Comparison of ENCODE assay signal across 9 mouse cellular contexts in the genomic region with DNA sequence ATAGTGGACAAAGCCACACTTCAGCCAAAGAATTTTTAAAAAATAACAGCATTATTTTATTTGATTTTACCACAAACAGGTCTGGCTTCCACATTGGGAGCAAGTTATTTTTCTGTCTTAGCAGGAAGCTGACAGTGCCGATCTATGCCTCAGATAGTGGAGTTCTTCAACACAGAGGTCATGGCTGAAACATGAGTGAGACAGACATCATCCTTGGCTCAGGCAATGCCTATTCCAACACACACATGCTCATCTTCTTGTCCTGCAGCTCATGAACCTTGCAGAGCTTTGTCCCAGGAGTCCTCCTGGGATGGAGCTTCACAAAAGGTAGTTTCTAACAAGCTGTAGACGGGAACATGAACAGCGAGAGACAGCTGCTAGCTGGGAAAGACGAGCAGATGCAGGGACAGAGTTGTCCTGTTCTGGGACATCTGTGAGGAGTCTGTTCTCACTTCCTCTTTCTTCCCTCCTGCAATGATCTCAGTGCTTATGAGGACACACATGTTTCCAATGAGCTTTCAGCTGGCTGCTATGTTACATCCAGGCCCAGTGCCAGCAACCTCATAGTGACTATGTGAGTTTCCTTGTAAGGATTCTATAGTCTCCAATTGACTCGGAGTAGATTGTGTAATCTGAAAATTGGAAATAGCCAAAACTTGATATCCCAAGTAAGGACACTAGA.
DNase-seq lines count a peak whose midpoint lies in the region; ATAC-seq and TF ChIP-seq lines count a peak whose summit lies in the region.
"Had no signal": no experiment of that assay in that cellular context is flagged by ENCODE, and none has a peak within 500 bp of the region (broad histone marks: within the 10 kb centered on the region; RNA-seq: fewer than 3 reads in every experiment).

No protein-coding gene starts in this region.

- no peaks in the 10 kb centered on the region for H3K9me3 ChIP-seq in kidney, embryonic 16.5 days (ENCODE audit: low read length)
- no peaks in the 10 kb centered on the region for H3K9me3 ChIP-seq in embryonic facial prominence, embryonic 13.5 days
- no peaks in the 10 kb centered on the region for H3K9me3 ChIP-seq in lung, embryonic 14.5 days (ENCODE audit: low read depth, low read length)
- H3K9me3 ChIP-seq: midbrain, embryonic 13.5 days had no signal

- no peak overlapping the region for H3K27ac ChIP-seq in kidney, adult 2 months (ENCODE audit: insufficient read depth, low read depth, low read length)
- no peak overlapping the region for H3K27ac ChIP-seq in kidney, embryonic 16.5 days (ENCODE audit: low read length)
- no peak overlapping the region for H3K27ac ChIP-seq in embryonic facial prominence, embryonic 13.5 days
- no peak overlapping the region for H3K27ac ChIP-seq in lung, embryonic 14.5 days (ENCODE audit: low read depth)
- H3K27ac ChIP-seq: midbrain, embryonic 13.5 days had no signal

- no peak for TF ChIP-seq CTCF in kidney, adult 2 months (conservative IDR thresholded peaks at IDR 0.05; ENCODE audit: insufficient read depth, insufficient read length, low read depth, low read length)
- TF ChIP-seq CTCF in lung, embryonic 14.5 days (IDR thresholded peaks at IDR 0.05; ENCODE audit: low read depth), result no peak

- TF ChIP-seq POLR2A in kidney, adult 2 months (IDR thresholded peaks at IDR 0.05; ENCODE audit: low read depth, low read length), result no peak

- no peak for ATAC-seq in kidney, embryonic 16.5 days (ENCODE audit: low FRiP score, low TSS enrichment)
- peak; percentile 33 for ATAC-seq in CD4-positive, CD25-positive, alpha-beta regulatory T cell, adult 4 months
- ATAC-seq in embryonic facial prominence, embryonic 13.5 days (ENCODE audit: insufficient number of reproducible peaks, insufficient read depth, low FRiP score, low TSS enrichment, low read depth), result peak; percentile 76
- ATAC-seq in lung, embryonic 14.5 days (ENCODE audit: insufficient read depth), result peak; percentile 96
- no peak for ATAC-seq in erythroblast, adult 5-6 weeks (replicated peaks; ENCODE audit: low FRiP score, poor library complexity, severe bottlenecking)
- ATAC-seq: midbrain, embryonic 13.5 days had no signal

- H3K9ac ChIP-seq in kidney, embryonic 16.5 days (replicated peaks; ENCODE audit: low read length), result no peak overlapping the region
- no peak overlapping the region for H3K9ac ChIP-seq in embryonic facial prominence, embryonic 13.5 days
- no peak overlapping the region for H3K9ac ChIP-seq in lung, embryonic 14.5 days
- H3K9ac ChIP-seq: midbrain, embryonic 13.5 days had no signal

- 78% methylated on average over 5 of the region's 5 CpGs for WGBS in kidney, adult 2 months
- 74% methylated on average over 5 of the region's 5 CpGs for WGBS in kidney, embryonic 16.5 days
- WGBS in embryonic facial prominence, embryonic 13.5 days, result 26% methylated on average over 5 of the region's 5 CpGs
- 38% methylated on average over 5 of the region's 5 CpGs for WGBS in lung, embryonic 14.5 days

- peak; percentile 16 for DNase-seq in kidney, adult 2 months
- peak; percentile 93 for DNase-seq in lung, embryonic 14.5 days
- DNase-seq in cerebellum, postnatal 14 days, result no peak
- DNase-seq in urinary bladder, postnatal 14 days (ENCODE audit: low spot score), result no peak

- no peak overlapping the region for H3K4me3 ChIP-seq in kidney, adult 2 months (ENCODE audit: insufficient read depth, low read depth, low read length)
- H3K4me3 ChIP-seq in kidney, embryonic 16.5 days (ENCODE audit: low read length), result no peak overlapping the region
- H3K4me3 ChIP-seq in embryonic facial prominence, embryonic 13.5 days, result no peak overlapping the region
- no peak overlapping the region for H3K4me3 ChIP-seq in lung, embryonic 14.5 days (ENCODE audit: low read depth, low read length)
- H3K4me3 ChIP-seq: midbrain, embryonic 13.5 days had no signal

- no peaks in the 10 kb centered on the region for H3K36me3 ChIP-seq in kidney, adult 2 months (ENCODE audit: control insufficient read depth, insufficient read depth, low read length)
- H3K36me3 ChIP-seq in kidney, embryonic 16.5 days (ENCODE audit: insufficient read depth, low read length), result no peaks in the 10 kb centered on the region
- H3K36me3 ChIP-seq in embryonic facial prominence, embryonic 13.5 days, result no peaks in the 10 kb centered on the region
- H3K36me3 ChIP-seq in lung, embryonic 14.5 days (ENCODE audit: insufficient read depth), result no peaks in the 10 kb centered on the region
- H3K36me3 ChIP-seq: midbrain, embryonic 13.5 days had no signal

- no peak overlapping the region for H3K4me2 ChIP-seq in kidney, embryonic 16.5 days (replicated peaks; ENCODE audit: low read depth, low read length)
- no peak overlapping the region for H3K4me2 ChIP-seq in embryonic facial prominence, embryonic 13.5 days
- no peak overlapping the region for H3K4me2 ChIP-seq in lung, embryonic 14.5 days
- H3K4me2 ChIP-seq: midbrain, embryonic 13.5 days had no signal

- H3K27me3 ChIP-seq in kidney, adult 2 months (replicated peaks; ENCODE audit: control insufficient read depth, insufficient read depth, low read length), result no peaks in the 10 kb centered on the region
- no peaks in the 10 kb centered on the region for H3K27me3 ChIP-seq in kidney, embryonic 16.5 days (ENCODE audit: insufficient read depth, low read length)
- no peaks in the 10 kb centered on the region for H3K27me3 ChIP-seq in embryonic facial prominence, embryonic 13.5 days
- H3K27me3 ChIP-seq in lung, embryonic 14.5 days (ENCODE audit: insufficient read depth, low read length), result no peaks in the 10 kb centered on the region
- H3K27me3 ChIP-seq: midbrain, embryonic 13.5 days had no signal

- no peaks in the 10 kb centered on the region for H3K4me1 ChIP-seq in kidney, adult 2 months (ENCODE audit: control insufficient read depth, insufficient read depth, low read length)
- H3K4me1 ChIP-seq in kidney, embryonic 16.5 days (ENCODE audit: insufficient read depth, low read length), result no peaks in the 10 kb centered on the region
- peaks cover 5% of the 10 kb centered on the region for H3K4me1 ChIP-seq in embryonic facial prominence, embryonic 13.5 days
- no peaks in the 10 kb centered on the region for H3K4me1 ChIP-seq in lung, embryonic 14.5 days (ENCODE audit: insufficient read depth)
- H3K4me1 ChIP-seq: midbrain, embryonic 13.5 days had no signal

Comparison
In these comparisons a context has a peak if more than half of its experiments do, and no peak if none do; other contexts are left out.
1. DNase-seq: peak in kidney, adult 2 months (single experiment) and lung, embryonic 14.5 days (single experiment); none in cerebellum, postnatal 14 days (0 of 2) and urinary bladder, postnatal 14 days (single experiment).
2. ATAC-seq: peak in CD4-positive, CD25-positive, alpha-beta regulatory T cell, adult 4 months (single experiment), embryonic facial prominence, embryonic 13.5 days (single experiment) and lung, embryonic 14.5 days (single experiment); none in kidney, embryonic 16.5 days (single experiment) and erythroblast, adult 5-6 weeks (single experiment).